Mouse (Mus musculus) heart, embryonic 14.5 days (tissue): ENCODE measurements around the gene Ryk. TPM values are rescaled to one million over a fixed set of nuclear protein-coding genes. Genes with fewer than 3 reads are reported as not detected.

Experiments
- ATAC-seq: fragments of 200-750 bp; cut with Nextera tagmentation; 2 replicates; pipeline ENCODE4 v1.8.0; 2017; ENCODE audit warnings: low read depth, moderate TSS enrichment; ENCODE audit not compliant: insufficient number of reproducible peaks, insufficient read depth, low FRiP score
- H3K27ac ChIP-seq, 2 experiments: fragments of 200-500 bp in 1 of 2; fragments of 300-500 bp in 1 of 2; sonication (generic) in 1 of 2; replicated peaks in 1 of 2; 2 replicates each; pipeline ENCODE4 v1.5.1; 2012 to 2014; ENCODE audit warnings: low read depth in 2 of 2, low read length in 2 of 2, control low read depth in 1 of 2, mild to moderate bottlenecking in 1 of 2, mixed read lengths in 1 of 2; ENCODE audit not compliant: control insufficient read depth in 1 of 2, insufficient read depth in 1 of 2
- H3K27me3 ChIP-seq: fragments of 300-500 bp; sonication (generic); 2 replicates; pipeline ENCODE4 v1.6.1; 2014; ENCODE audit warnings: mild to moderate bottlenecking, low read length, control low read depth; ENCODE audit not compliant: control insufficient read depth, insufficient read depth
- H3K36me3 ChIP-seq: fragments of 300-500 bp; sonication (generic); 2 replicates; pipeline ENCODE4 v1.6.1; 2014; ENCODE audit warnings: mild to moderate bottlenecking, control low read depth, low read length, mixed read lengths; ENCODE audit not compliant: control insufficient read depth, insufficient read depth
- H3K4me1 ChIP-seq, 2 experiments: fragments of 200-500 bp in 1 of 2; fragments of 300-500 bp in 1 of 2; sonication (generic) in 1 of 2; 2 replicates each; pipeline ENCODE4 v1.6.1; 2012 to 2014; ENCODE audit warnings: low read length in 2 of 2, control low read depth in 1 of 2, mixed read lengths in 1 of 2; ENCODE audit not compliant: control insufficient read depth in 2 of 2, insufficient read depth in 2 of 2
- H3K4me2 ChIP-seq: fragments of 300-500 bp; sonication (generic); 2 replicates; pipeline ENCODE4 v1.6.1; 2014; ENCODE audit warnings: mild to moderate bottlenecking, low read length
- H3K4me3 ChIP-seq, 2 experiments: fragments of 200-500 bp in 1 of 2; fragments of 300-500 bp in 1 of 2; sonication (generic) in 1 of 2; 2 replicates each; pipeline ENCODE4 v1.5.1; 2012 to 2014; ENCODE audit warnings: low read length in 2 of 2, mild to moderate bottlenecking in 2 of 2, control low read depth in 1 of 2, low read depth in 1 of 2, moderate library complexity in 1 of 2; ENCODE audit not compliant: control insufficient read depth in 1 of 2, insufficient read depth in 1 of 2
- H3K9ac ChIP-seq: fragments of 300-500 bp; sonication (generic); 2 replicates; pipeline ENCODE4 v1.6.1; 2014; ENCODE audit warnings: mild to moderate bottlenecking, low read length
- H3K9me3 ChIP-seq: fragments of 300-500 bp; sonication (generic); 2 replicates; pipeline ENCODE4 v1.6.1; 2016; ENCODE audit warnings: low read length, control low read depth; ENCODE audit not compliant: control insufficient read depth
- WGBS: fragments of 180-500 bp; shearing (Covaris S2); extraction: QIAGEN DNeasy Blood & Tissue Kit; methylation state at CpG from one replicate; pipeline ENCODE4 v1.1.7; 2014; 5-methylcytosine and 5-hydroxymethylcytosine counted together
- polyA plus RNA-seq: library from polyadenylated mRNA; unstranded; fragments of >200 nt; fragmentation: Nextera tagmentation; extraction: Ambion mirVana; gene quantifications from 2 replicates; pipeline ENCODE4 v1.2.1, GENCODE M21; 2014

Ryk gene
- polyA plus RNA-seq, 1 experiment from 2014 or later = 28.3 TPM

- Histone ChIP-seq H3K4me3 (no peak overlapping the region), H3K36me3 (no peaks in the 10 kb centered on the region), H3K4me1 (no peaks in the 10 kb centered on the region), H3K4me2 (no peak overlapping the region), H3K27me3 (no peaks in the 10 kb centered on the region), H3K9ac (no peak overlapping the region), H3K27ac (no peak overlapping the region), H3K9me3 (no peaks in the 10 kb centered on the region)
- WGBS = 64% methylated on average over 5 of the region's 5 CpGs
- ATAC-seq = no peak
Observed at GRCm38 (mm10) chr9:102948706-102949105, 114.0 kb downstream of the Ryk start.

GRCm38 (mm10) chr9:102951091-102951994 is 116.6 kb downstream of the Ryk start:
- WGBS = 80% methylated on average over 9 of the region's 9 CpGs
- no peak overlapping the region for H3K4me3 ChIP-seq
- no peaks in the 10 kb centered on the region for H3K9me3 ChIP-seq

GRCm38 (mm10) chr9:102955866-102956265 is 121.1 kb downstream of the Ryk start:
- H3K9ac ChIP-seq = no peak overlapping the region
- ATAC-seq = no peak
- no peaks in the 10 kb centered on the region for H3K27me3 ChIP-seq
- no peaks in the 10 kb centered on the region for H3K4me1 ChIP-seq
- H3K36me3 ChIP-seq = no peaks in the 10 kb centered on the region
- no peak overlapping the region for H3K4me3 ChIP-seq
- no peak overlapping the region for H3K4me2 ChIP-seq
- no peak overlapping the region for H3K27ac ChIP-seq
- H3K9me3 ChIP-seq = no peaks in the 10 kb centered on the region
- WGBS = 77% methylated on average over 3 of the region's 3 CpGs

More at GRCm38 (mm10) chr9:102951091-102951994, 116.6 kb downstream of the Ryk start:
- Histone ChIP-seq H3K9ac (no peak overlapping the region), H3K27me3 (no peaks in the 10 kb centered on the region), H3K36me3 (no peaks in the 10 kb centered on the region), H3K4me2 (no peak overlapping the region), H3K4me1 (no peaks in the 10 kb centered on the region), H3K27ac (no peak overlapping the region)
- ATAC-seq = no peak

Other genes starting within 250 kb of the Ryk start
- 294 and 328 TPM in 2 replicates for gene Anapc13, start 208.6 kb upstream of the Ryk start, polyA plus RNA-seq
- gene Cep63, start 208.4 kb upstream of the Ryk start, polyA plus RNA-seq = 42.9 and 43.1 TPM in 2 replicates
- 33.5 and 36.3 TPM in 2 replicates for gene Amotl2, start 118.2 kb upstream of the Ryk start, polyA plus RNA-seq
- 6.5 and 7.0 TPM in 2 replicates for gene Slco2a1, start 153.8 kb downstream of the Ryk start, polyA plus RNA-seq